Mouse (Mus musculus) B cell, adult 62 days (primary cell): ENCODE data around the gene Ubap1. TPM values are rescaled to one million over a fixed set of nuclear protein-coding genes. Genes with fewer than 3 reads are reported as not detected.

Experiments
- total RNA-seq: library from RNA; stranded (reverse); gene quantifications from 4 replicates; pipeline ENCODE4 v1.2.4, GENCODE M21; 2023

Ubap1 gene
- 46.5 to 52.3 TPM (median 48.7 TPM) in 4 replicates for total RNA-seq

DNA sequence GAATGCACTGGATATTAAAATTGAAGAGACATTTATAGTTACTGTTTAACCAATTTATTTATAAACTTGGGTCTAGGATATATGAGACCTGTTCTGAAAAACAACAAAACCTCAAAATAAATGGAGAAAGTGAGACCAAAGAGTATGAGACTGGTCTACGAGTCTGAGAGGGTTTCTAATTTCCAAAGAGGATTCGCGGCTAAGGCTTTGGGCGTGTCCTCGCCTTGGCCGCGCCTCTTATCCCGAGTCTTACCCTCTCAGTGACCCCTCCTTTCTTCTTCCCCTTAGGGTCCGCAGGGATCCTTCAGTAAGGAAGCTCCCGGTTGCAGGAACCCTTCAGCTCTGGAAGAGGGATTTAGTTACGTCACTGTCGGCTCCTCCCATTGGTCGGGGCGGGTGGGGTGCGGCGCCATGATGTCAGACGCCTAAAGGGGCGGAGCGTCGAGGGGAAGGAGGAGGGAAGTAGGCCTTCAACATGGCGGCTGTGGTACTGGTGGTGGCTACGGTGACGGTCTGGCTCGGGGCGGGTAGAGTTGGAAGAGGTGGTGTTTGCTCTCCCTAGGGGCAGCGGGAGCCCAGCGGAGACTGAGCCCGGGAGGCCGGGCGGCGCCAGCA, at the start of gene Ubap1:
TSS of gene Ubap1 (plus strand) at position 413 of the 615 bp plus-strand sequence.

DNA sequence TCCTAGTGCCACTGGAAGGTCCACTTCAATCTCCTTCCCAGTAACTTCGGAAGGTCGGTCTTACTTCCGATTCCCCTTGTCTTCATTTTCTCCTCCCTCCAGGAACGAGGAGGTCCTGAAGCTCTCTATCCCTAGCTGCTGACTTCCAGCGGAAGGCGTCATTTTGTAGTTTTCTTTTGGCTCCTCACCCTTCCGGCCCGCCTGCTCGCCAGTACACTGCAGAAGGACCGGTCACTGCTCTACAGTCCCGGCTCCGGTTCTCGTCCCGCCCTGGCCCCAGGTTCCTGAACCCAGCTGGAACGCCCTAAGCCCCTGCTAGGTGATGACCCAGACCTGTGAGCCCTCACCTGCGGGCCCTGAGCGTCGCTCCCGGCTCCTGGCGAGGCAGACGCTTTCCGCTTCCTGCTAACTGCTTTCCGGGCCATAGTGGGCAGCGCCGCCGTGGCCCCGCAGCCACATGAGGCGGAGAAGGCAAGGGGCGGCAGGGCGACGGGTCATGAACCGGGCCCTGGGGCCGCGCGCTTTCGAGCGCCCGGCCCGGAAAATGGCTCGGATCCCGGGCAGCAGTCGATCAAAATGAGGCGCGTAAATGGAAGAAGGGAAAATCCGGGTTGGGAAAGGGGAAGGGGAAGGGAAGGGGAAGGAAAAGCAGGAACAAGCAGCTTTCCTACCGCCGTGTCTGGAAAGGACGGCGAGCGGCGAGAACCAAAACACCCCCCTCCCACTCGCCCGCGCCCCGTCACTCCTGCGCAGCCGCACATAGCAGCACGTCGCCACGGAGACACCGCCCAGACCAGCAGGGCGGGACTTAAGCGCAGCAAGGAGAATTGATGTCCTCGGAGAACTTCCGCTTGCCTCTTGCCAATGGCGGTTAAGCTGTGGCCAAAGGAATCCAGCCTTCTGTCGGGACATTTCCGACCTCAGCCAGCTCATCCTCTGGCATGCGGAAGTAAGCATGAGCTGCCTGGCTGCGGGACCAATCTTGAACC, 34.4 kb upstream of the Ubap1 start, which contains the start of gene Dcaf12:
TSS of gene Dcaf12 (minus strand) at position 749 of the 989 bp plus-strand sequence.

Other genes starting within 250 kb of the Ubap1 start
- gene Nol6, start 224.5 kb upstream of the Ubap1 start, total RNA-seq: 60.6 to 66.7 TPM (median 63.1 TPM) in 4 replicates
- 77.3 to 95.7 TPM (median 92.0 TPM) in 4 replicates for gene Ube2r2, start 213.3 kb upstream of the Ubap1 start, total RNA-seq
- 57.5 to 67.9 TPM (median 66.7 TPM) in 4 replicates for gene Ubap2, start 73.9 kb upstream of the Ubap1 start, total RNA-seq
- 37.5 to 42.2 TPM (median 39.2 TPM) in 4 replicates for gene Dcaf12, start 34.1 kb upstream of the Ubap1 start, total RNA-seq
- gene Kif24, start 115.9 kb downstream of the Ubap1 start, total RNA-seq: 3.6 to 4.0 TPM (median 3.9 TPM) in 4 replicates
- 3.8 to 7.8 TPM (median 5.5 TPM) in 4 replicates for gene Nudt2, start 116.2 kb downstream of the Ubap1 start, total RNA-seq
- gene AI464131, start 154.1 kb downstream of the Ubap1 start, total RNA-seq: 0.13 TPM in 1 of 4 replicates, not detected in the others
- not detected in 4 replicates for gene 1110017D15Rik, start 168.3 kb downstream of the Ubap1 start, total RNA-seq
- gene Fam219a, start 220.5 kb downstream of the Ubap1 start, total RNA-seq: 9.9 to 18.5 TPM (median 12.2 TPM) in 4 replicates
- gene Dnaic1, start 220.8 kb downstream of the Ubap1 start, total RNA-seq: not detected in 4 replicates